Mouse (Mus musculus): ENCODE results near the gene Tspan5. TPM values are rescaled to one million over a fixed set of nuclear protein-coding genes. Genes with fewer than 3 reads are reported as not detected.
A peak's percentile ranks its signal among the peaks of the same experiment; 100 is the strongest.

The Tspan5 gene
- polyA plus RNA-seq, 1 experiment, result 22.2 TPM

DNA sequence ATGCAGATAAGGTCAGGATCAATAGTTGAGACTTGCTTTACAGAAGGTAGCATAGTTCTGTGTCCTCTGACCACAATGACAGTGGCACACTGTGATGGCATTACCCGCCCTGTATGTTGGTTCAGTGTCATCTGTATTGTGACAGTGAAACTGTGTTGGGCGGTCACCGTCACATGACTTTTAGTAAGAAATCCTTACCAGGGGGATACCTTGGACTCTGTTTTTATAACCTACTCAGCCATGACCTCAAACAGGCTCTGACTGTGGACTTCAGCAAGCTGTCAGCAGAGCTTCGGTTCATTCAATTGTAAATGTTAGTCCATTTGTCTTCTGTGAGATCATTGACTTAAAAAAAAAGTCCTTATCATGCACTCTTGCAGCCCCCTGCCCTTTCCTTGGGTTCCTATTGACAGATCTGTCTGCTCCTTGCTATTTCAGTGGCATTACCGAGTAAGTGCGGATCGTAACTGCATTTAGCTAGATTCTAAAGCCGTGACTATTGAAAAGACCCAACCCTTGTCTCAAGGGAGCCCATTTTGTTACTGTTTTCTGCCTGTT is 84.3 kb downstream of the Tspan5 start:
- no peak for TF ChIP-seq POLR2A (IDR thresholded peaks at IDR 0.05; ENCODE audit: insufficient read depth, low read length)
- TF ChIP-seq EP300 (IDR thresholded peaks at IDR 0.05; ENCODE audit: insufficient read depth, low read depth, low read length), result no peak
- TF ChIP-seq CTCF (IDR thresholded peaks at IDR 0.05; ENCODE audit: low read depth, low read length), result no peak

DNA sequence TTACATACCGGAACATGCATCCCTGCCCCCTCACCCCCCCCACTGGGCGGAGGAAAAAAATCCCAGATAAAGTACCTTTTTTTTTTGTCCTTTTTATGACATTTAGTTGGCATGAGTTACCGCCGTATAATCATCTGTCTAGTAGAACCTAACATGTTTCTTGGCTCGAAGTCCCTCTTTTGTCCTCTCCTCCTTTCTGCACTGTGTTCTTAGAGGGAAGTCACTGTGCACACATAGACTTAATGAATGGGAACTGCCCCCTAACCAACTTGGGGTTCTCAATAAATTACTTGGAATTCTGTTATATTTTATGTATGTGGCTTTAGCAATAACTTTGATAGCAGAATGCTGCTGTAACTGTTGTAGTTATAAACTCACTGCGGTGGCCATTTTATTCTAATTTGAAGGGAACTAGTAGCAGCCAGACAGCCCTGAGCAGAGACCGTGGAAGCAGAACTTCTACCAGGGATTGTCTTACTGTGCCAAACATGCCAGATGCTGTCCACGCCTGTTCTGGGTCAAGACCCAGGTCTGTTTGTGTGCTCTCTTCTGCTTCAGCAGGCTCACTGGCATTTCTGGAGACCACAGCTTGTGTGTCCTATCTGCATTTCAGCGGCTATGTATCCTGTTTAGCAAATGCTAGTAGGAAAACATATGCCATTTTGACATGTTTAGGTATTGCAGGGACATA is 91.0 kb downstream of the Tspan5 start:
- Histone ChIP-seq H3K4me3 (ENCODE audit: low read depth, low read length) (no peak overlapping the region), H3K9ac (ENCODE audit: low read depth, poor library complexity, severe bottlenecking) (no peak overlapping the region), H3K4me1 (ENCODE audit: control insufficient read depth, insufficient read depth, low read length) (peaks cover 1% of the 10 kb centered on the region), H3K9me3 (replicated peaks; ENCODE audit: control insufficient read depth, insufficient read depth, low read length, poor library complexity, severe bottlenecking) (no peaks in the 10 kb centered on the region), H3K27me3 (ENCODE audit: control insufficient read depth, insufficient read depth, low read length, poor library complexity, severe bottlenecking) (no peaks in the 10 kb centered on the region), H3K36me3 (ENCODE audit: control insufficient read depth, insufficient read depth, low read length, poor library complexity, severe bottlenecking) (no peaks in the 10 kb centered on the region), H3K27ac (ENCODE audit: insufficient read depth, low read length) (no peak overlapping the region)
- no peak for TF ChIP-seq POLR2A (IDR thresholded peaks at IDR 0.05; ENCODE audit: insufficient read depth, low read length)
- no peak for TF ChIP-seq EP300 (IDR thresholded peaks at IDR 0.05; ENCODE audit: insufficient read depth, low read depth, low read length)
- no peak for TF ChIP-seq CTCF (IDR thresholded peaks at IDR 0.05; ENCODE audit: low read depth, low read length)

More for the DNA sequence above, 84.3 kb downstream of the Tspan5 start:
- Histone ChIP-seq H3K4me3 (ENCODE audit: low read depth, low read length) (no peak overlapping the region), H3K9me3 (replicated peaks; ENCODE audit: control insufficient read depth, insufficient read depth, low read length, poor library complexity, severe bottlenecking) (no peaks in the 10 kb centered on the region), H3K36me3 (ENCODE audit: control insufficient read depth, insufficient read depth, low read length, poor library complexity, severe bottlenecking) (no peaks in the 10 kb centered on the region), H3K27ac (ENCODE audit: insufficient read depth, low read length) (0 out of 2 replicates have a peak overlapping the region, but pooled peaks have one; percentile 49), H3K27me3 (ENCODE audit: control insufficient read depth, insufficient read depth, low read length, poor library complexity, severe bottlenecking) (no peaks in the 10 kb centered on the region), H3K9ac (ENCODE audit: low read depth, poor library complexity, severe bottlenecking) (no peak overlapping the region), H3K4me1 (ENCODE audit: control insufficient read depth, insufficient read depth, low read length) (peaks cover 7% of the 10 kb centered on the region)

DNA sequence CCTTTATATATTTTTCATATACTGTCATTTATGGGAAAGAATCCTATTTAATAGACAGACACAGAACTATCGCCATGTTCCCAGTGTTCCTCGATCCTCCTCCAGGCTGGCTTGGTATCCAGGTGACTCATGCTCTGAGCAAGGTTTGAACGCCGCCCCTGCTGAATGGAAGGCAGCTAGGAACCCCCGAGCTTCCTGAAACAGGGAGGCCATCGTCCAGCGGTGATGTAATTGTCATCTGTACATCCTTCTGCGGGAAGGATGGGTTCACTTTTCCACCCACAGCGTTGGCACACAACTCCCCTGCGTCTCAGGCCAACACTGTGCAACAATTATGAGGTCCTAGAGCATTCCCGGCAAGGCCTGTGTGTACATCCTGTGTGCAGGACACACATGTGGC is 92.2 kb downstream of the Tspan5 start:
- Histone ChIP-seq H3K4me3 (ENCODE audit: low read depth, low read length) (no peak overlapping the region), H3K27ac (ENCODE audit: insufficient read depth, low read length) (no peak overlapping the region), H3K9ac (ENCODE audit: low read depth, poor library complexity, severe bottlenecking) (no peak overlapping the region), H3K9me3 (replicated peaks; ENCODE audit: control insufficient read depth, insufficient read depth, low read length, poor library complexity, severe bottlenecking) (no peaks in the 10 kb centered on the region), H3K4me1 (ENCODE audit: control insufficient read depth, insufficient read depth, low read length) (peaks cover 1% of the 10 kb centered on the region), H3K36me3 (ENCODE audit: control insufficient read depth, insufficient read depth, low read length, poor library complexity, severe bottlenecking) (no peaks in the 10 kb centered on the region), H3K27me3 (ENCODE audit: control insufficient read depth, insufficient read depth, low read length, poor library complexity, severe bottlenecking) (no peaks in the 10 kb centered on the region)
- no peak for TF ChIP-seq CTCF (IDR thresholded peaks at IDR 0.05; ENCODE audit: low read depth, low read length)

DNA sequence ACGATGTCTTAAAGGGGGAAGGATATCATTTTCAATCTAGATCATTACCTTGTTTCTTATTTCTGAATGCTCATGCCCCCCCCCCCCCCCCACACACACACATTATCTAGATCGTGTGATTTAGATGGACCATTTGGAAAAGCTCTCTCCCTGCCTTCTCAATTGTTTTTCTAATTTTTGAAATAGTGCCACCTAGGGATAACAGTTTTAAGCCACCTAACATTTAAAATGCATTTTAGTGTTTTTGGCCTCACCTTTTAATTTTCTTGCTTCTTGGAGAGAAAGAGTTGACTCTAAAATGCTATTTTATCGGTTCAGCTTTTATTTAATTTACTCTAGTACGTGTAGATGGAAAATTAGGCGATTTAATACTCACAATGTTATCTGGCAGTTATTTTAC is 94.9 kb downstream of the Tspan5 start:
- no peaks in the 10 kb centered on the region for H3K27me3 ChIP-seq (ENCODE audit: control insufficient read depth, insufficient read depth, low read length, poor library complexity, severe bottlenecking)
- TF ChIP-seq POLR2A (IDR thresholded peaks at IDR 0.05; ENCODE audit: insufficient read depth, low read length), result no peak
- TF ChIP-seq EP300 (IDR thresholded peaks at IDR 0.05; ENCODE audit: insufficient read depth, low read depth, low read length), result no peak
- TF ChIP-seq CTCF (IDR thresholded peaks at IDR 0.05; ENCODE audit: low read depth, low read length), result no peak
- no peak overlapping the region for H3K4me3 ChIP-seq (ENCODE audit: low read depth, low read length)

DNA sequence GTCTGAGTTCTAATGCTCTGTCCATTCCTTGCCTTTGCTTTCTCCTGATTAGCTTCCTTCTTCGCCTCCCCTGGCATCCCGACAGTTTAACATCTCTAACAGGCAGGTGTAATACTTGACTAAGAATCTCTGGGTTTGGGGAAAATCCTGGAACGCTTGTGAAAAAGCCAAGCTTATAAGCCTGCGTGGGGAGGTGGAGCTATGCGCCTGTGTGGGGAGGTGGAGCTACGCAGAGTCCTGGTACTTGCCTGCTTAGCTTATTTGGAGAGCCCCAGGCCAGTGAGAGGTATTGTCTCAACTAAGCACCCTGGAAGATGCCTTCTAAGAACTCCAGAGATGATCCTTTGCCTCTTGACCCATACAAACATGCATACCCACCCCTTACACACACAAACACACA is 95.7 kb downstream of the Tspan5 start:
- Histone ChIP-seq H3K9ac (ENCODE audit: low read depth, poor library complexity, severe bottlenecking) (no peak overlapping the region), H3K9me3 (replicated peaks; ENCODE audit: control insufficient read depth, insufficient read depth, low read length, poor library complexity, severe bottlenecking) (no peaks in the 10 kb centered on the region), H3K36me3 (ENCODE audit: control insufficient read depth, insufficient read depth, low read length, poor library complexity, severe bottlenecking) (no peaks in the 10 kb centered on the region), H3K27ac (ENCODE audit: insufficient read depth, low read length) (no peak overlapping the region), H3K4me1 (ENCODE audit: control insufficient read depth, insufficient read depth, low read length) (no peaks in the 10 kb centered on the region), H3K4me3 (ENCODE audit: low read depth, low read length) (no peak overlapping the region), H3K27me3 (ENCODE audit: control insufficient read depth, insufficient read depth, low read length, poor library complexity, severe bottlenecking) (no peaks in the 10 kb centered on the region)
- TF ChIP-seq POLR2A (IDR thresholded peaks at IDR 0.05; ENCODE audit: insufficient read depth, low read length) (no peak), CTCF (IDR thresholded peaks at IDR 0.05; ENCODE audit: low read depth, low read length) (no peak), EP300 (IDR thresholded peaks at IDR 0.05; ENCODE audit: insufficient read depth, low read depth, low read length) (no peak)

More for the DNA sequence above, 94.9 kb downstream of the Tspan5 start:
- no peaks in the 10 kb centered on the region for H3K9me3 ChIP-seq (replicated peaks; ENCODE audit: control insufficient read depth, insufficient read depth, low read length, poor library complexity, severe bottlenecking)
- H3K27ac ChIP-seq (ENCODE audit: insufficient read depth, low read length), result no peak overlapping the region
- no peak overlapping the region for H3K9ac ChIP-seq (ENCODE audit: low read depth, poor library complexity, severe bottlenecking)
- no peaks in the 10 kb centered on the region for H3K4me1 ChIP-seq (ENCODE audit: control insufficient read depth, insufficient read depth, low read length)
- no peaks in the 10 kb centered on the region for H3K36me3 ChIP-seq (ENCODE audit: control insufficient read depth, insufficient read depth, low read length, poor library complexity, severe bottlenecking)

DNA sequence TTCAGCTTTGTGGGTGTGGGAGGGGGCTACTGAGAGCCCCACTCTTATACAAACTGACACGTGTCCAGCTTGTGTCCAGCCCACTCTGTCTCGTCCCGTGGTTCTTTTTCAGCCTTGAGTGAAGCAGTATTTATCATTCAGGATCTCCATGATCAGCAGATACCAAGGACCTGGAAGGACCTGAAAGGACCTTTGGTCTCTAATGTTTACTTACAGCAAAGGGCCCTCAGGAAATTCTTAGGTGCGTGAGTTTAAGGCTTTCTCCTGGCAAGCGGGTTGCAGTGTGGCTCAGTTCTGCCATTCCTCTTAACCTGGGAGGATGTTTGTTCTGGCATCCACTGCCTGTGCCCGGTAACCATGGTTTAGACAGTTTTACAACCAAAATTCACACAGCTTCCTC is 97.7 kb downstream of the Tspan5 start:
- no peaks in the 10 kb centered on the region for H3K4me1 ChIP-seq (ENCODE audit: control insufficient read depth, insufficient read depth, low read length)
- no peaks in the 10 kb centered on the region for H3K9me3 ChIP-seq (replicated peaks; ENCODE audit: control insufficient read depth, insufficient read depth, low read length, poor library complexity, severe bottlenecking)
- H3K9ac ChIP-seq (ENCODE audit: low read depth, poor library complexity, severe bottlenecking), result no peak overlapping the region
- H3K27me3 ChIP-seq (ENCODE audit: control insufficient read depth, insufficient read depth, low read length, poor library complexity, severe bottlenecking), result no peaks in the 10 kb centered on the region
- no peak overlapping the region for H3K4me3 ChIP-seq (ENCODE audit: low read depth, low read length)
- no peak overlapping the region for H3K27ac ChIP-seq (ENCODE audit: insufficient read depth, low read length)
- TF ChIP-seq POLR2A (IDR thresholded peaks at IDR 0.05; ENCODE audit: insufficient read depth, low read length), result no peak
- no peak for TF ChIP-seq CTCF (IDR thresholded peaks at IDR 0.05; ENCODE audit: low read depth, low read length)
- TF ChIP-seq EP300 (IDR thresholded peaks at IDR 0.05; ENCODE audit: insufficient read depth, low read depth, low read length), result no peak
- H3K36me3 ChIP-seq (ENCODE audit: control insufficient read depth, insufficient read depth, low read length, poor library complexity, severe bottlenecking), result no peaks in the 10 kb centered on the region

All from ES-Bruce4 (cell line).